Mouse (Mus musculus): ENCODE data around the gene Tex26. TPM values are rescaled to one million over a fixed set of nuclear protein-coding genes. Genes with fewer than 3 reads are reported as not detected.

The Tex26 gene
- polyA plus RNA-seq, 1 experiment = 0.28 TPM

GRCm38 (mm10) chr5:149412194-149412575 is 27.3 kb upstream of the Tex26 start:
- H3K4me3 ChIP-seq (ENCODE audit: insufficient read depth, poor library complexity, severe bottlenecking) = no peak overlapping the region

DNA sequence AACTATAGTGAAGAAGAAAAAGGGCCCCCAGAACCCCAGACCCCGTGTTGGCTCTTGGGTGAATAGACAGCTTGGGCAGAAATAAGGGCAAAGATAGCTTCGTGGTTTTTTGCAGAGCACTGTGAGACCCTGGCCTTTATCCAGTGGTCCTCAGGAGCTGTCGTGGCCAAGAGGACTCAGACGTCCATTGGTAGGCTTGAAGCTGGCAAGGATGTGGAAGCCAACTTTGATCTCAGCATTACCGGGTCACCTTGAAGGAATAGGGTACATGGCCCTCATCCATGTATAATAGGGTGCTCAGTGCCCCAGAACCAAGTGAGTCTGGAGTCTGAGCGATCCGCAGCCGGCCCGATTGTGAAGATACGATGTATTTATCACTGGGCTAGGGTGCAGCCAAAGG is 26.8 kb upstream of the Tex26 start:
- Histone ChIP-seq H3K79me2 (ENCODE audit: control insufficient read depth, insufficient read depth) (no peaks in the 10 kb centered on the region), H3K4me3 (ENCODE audit: insufficient read depth, poor library complexity, severe bottlenecking) (no peak overlapping the region), H3K27me3 (ENCODE audit: control insufficient read depth, insufficient read depth, insufficient read length) (no peaks in the 10 kb centered on the region), H3K79me3 (ENCODE audit: low read depth) (no peaks in the 10 kb centered on the region), H3ac (ENCODE audit: control insufficient read depth, insufficient read length, low read depth) (no peak overlapping the region), H3K36me3 (ENCODE audit: control insufficient read depth, insufficient read depth) (no peaks in the 10 kb centered on the region)
- TF ChIP-seq MYOG (IDR thresholded peaks at IDR 0.05; ENCODE audit: control insufficient read depth, extremely low read depth, insufficient read length) (no peak), MYOD1 (IDR thresholded peaks at IDR 0.05; ENCODE audit: control insufficient read depth, insufficient read length, low read depth) (no peak), USF1 (IDR thresholded peaks at IDR 0.05; ENCODE audit: low read depth) (no peak), CTCF (IDR thresholded peaks at IDR 0.05; ENCODE audit: control insufficient read depth, insufficient read depth, insufficient read length) (no peak), CEBPB (IDR thresholded peaks at IDR 0.05; ENCODE audit: low read depth) (no peak), MAX (IDR thresholded peaks at IDR 0.05) (no peak), FOSL1 (IDR thresholded peaks at IDR 0.05; ENCODE audit: insufficient read depth, low read length, poor library complexity, severe bottlenecking) (no peak)

More at GRCm38 (mm10) chr5:149412194-149412575, 27.3 kb upstream of the Tex26 start:
- TF ChIP-seq MYOG (IDR thresholded peaks at IDR 0.05; ENCODE audit: control insufficient read depth, extremely low read depth, insufficient read length) (no peak), CEBPB (IDR thresholded peaks at IDR 0.05; ENCODE audit: low read depth) (no peak), MYOD1 (IDR thresholded peaks at IDR 0.05; ENCODE audit: control insufficient read depth, insufficient read length, low read depth) (no peak), USF1 (IDR thresholded peaks at IDR 0.05; ENCODE audit: low read depth) (no peak), FOSL1 (IDR thresholded peaks at IDR 0.05; ENCODE audit: insufficient read depth, low read length, poor library complexity, severe bottlenecking) (no peak), MAX (IDR thresholded peaks at IDR 0.05) (no peak), CTCF (IDR thresholded peaks at IDR 0.05; ENCODE audit: control insufficient read depth, insufficient read depth, insufficient read length) (no peak)
- H3K27me3 ChIP-seq (ENCODE audit: control insufficient read depth, insufficient read depth, insufficient read length) = no peaks in the 10 kb centered on the region
- no peaks in the 10 kb centered on the region for H3K36me3 ChIP-seq (ENCODE audit: control insufficient read depth, insufficient read depth)
- no peaks in the 10 kb centered on the region for H3K79me3 ChIP-seq (ENCODE audit: low read depth)
- no peak overlapping the region for H3ac ChIP-seq (ENCODE audit: control insufficient read depth, insufficient read length, low read depth)
- H3K79me2 ChIP-seq (ENCODE audit: control insufficient read depth, insufficient read depth) = no peaks in the 10 kb centered on the region

GRCm38 (mm10) chr5:149414369-149415167 is 24.9 kb upstream of the Tex26 start:
- Histone ChIP-seq H3K79me2 (ENCODE audit: control insufficient read depth, insufficient read depth) (no peaks in the 10 kb centered on the region), H3ac (ENCODE audit: control insufficient read depth, insufficient read length, low read depth) (no peak overlapping the region), H3K36me3 (ENCODE audit: control insufficient read depth, insufficient read depth) (no peaks in the 10 kb centered on the region), H3K4me3 (ENCODE audit: insufficient read depth, poor library complexity, severe bottlenecking) (no peak overlapping the region), H3K27me3 (ENCODE audit: control insufficient read depth, insufficient read depth, insufficient read length) (no peaks in the 10 kb centered on the region), H3K79me3 (ENCODE audit: low read depth) (no peaks in the 10 kb centered on the region)
- TF ChIP-seq MAX (IDR thresholded peaks at IDR 0.05) (no peak), FOSL1 (IDR thresholded peaks at IDR 0.05; ENCODE audit: insufficient read depth, low read length, poor library complexity, severe bottlenecking) (no peak), MYOG (IDR thresholded peaks at IDR 0.05; ENCODE audit: control insufficient read depth, extremely low read depth, insufficient read length) (no peak), MYOD1 (IDR thresholded peaks at IDR 0.05; ENCODE audit: control insufficient read depth, insufficient read length, low read depth) (no peak), CEBPB (IDR thresholded peaks at IDR 0.05; ENCODE audit: low read depth) (no peak), USF1 (IDR thresholded peaks at IDR 0.05; ENCODE audit: low read depth) (no peak), CTCF (IDR thresholded peaks at IDR 0.05; ENCODE audit: control insufficient read depth, insufficient read depth, insufficient read length) (no peak)

DNA sequence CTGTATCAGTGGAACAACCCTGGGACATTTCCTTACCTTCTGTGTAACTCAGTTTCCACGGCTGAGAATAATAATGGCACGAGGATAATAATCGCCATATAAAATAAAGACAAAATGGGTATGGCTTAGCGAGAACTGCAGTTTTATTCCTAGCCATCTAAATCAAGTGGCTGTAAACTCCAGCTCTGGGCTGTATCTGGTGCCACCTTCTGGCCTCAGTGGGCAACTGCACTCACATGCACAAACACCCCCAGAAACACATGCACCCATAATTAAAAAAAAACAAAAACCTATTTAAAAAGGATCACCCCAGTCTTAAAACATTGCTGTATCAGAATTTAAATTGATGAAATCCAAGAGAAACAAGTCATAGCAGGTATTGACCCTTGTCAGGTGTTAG is 22.1 kb upstream of the Tex26 start:
- Histone ChIP-seq H3K79me2 (ENCODE audit: control insufficient read depth, insufficient read depth) (no peaks in the 10 kb centered on the region), H3K27me3 (ENCODE audit: control insufficient read depth, insufficient read depth, insufficient read length) (no peaks in the 10 kb centered on the region), H3K36me3 (ENCODE audit: control insufficient read depth, insufficient read depth) (no peaks in the 10 kb centered on the region), H3K4me3 (ENCODE audit: insufficient read depth, poor library complexity, severe bottlenecking) (no peak overlapping the region), H3ac (ENCODE audit: control insufficient read depth, insufficient read length, low read depth) (no peak overlapping the region), H3K79me3 (ENCODE audit: low read depth) (no peaks in the 10 kb centered on the region)
- TF ChIP-seq CTCF (IDR thresholded peaks at IDR 0.05; ENCODE audit: control insufficient read depth, insufficient read depth, insufficient read length) (no peak), MYOG (IDR thresholded peaks at IDR 0.05; ENCODE audit: control insufficient read depth, extremely low read depth, insufficient read length) (no peak), MAX (IDR thresholded peaks at IDR 0.05) (no peak), FOSL1 (IDR thresholded peaks at IDR 0.05; ENCODE audit: insufficient read depth, low read length, poor library complexity, severe bottlenecking) (no peak), MYOD1 (IDR thresholded peaks at IDR 0.05; ENCODE audit: control insufficient read depth, insufficient read length, low read depth) (no peak), CEBPB (IDR thresholded peaks at IDR 0.05; ENCODE audit: low read depth) (no peak), USF1 (IDR thresholded peaks at IDR 0.05; ENCODE audit: low read depth) (no peak)

GRCm38 (mm10) chr5:149426525-149426924 is 12.9 kb upstream of the Tex26 start:
- TF ChIP-seq CTCF (IDR thresholded peaks at IDR 0.05; ENCODE audit: control insufficient read depth, insufficient read depth, insufficient read length) (no peak), MYOD1 (IDR thresholded peaks at IDR 0.05; ENCODE audit: control insufficient read depth, insufficient read length, low read depth) (no peak), MAX (IDR thresholded peaks at IDR 0.05) (no peak), MYOG (IDR thresholded peaks at IDR 0.05; ENCODE audit: control insufficient read depth, extremely low read depth, insufficient read length) (no peak), FOSL1 (IDR thresholded peaks at IDR 0.05; ENCODE audit: insufficient read depth, low read length, poor library complexity, severe bottlenecking) (no peak), CEBPB (IDR thresholded peaks at IDR 0.05; ENCODE audit: low read depth) (no peak), USF1 (IDR thresholded peaks at IDR 0.05; ENCODE audit: low read depth) (no peak)
- Histone ChIP-seq H3ac (ENCODE audit: control insufficient read depth, insufficient read length, low read depth) (no peak overlapping the region), H3K36me3 (ENCODE audit: control insufficient read depth, insufficient read depth) (no peaks in the 10 kb centered on the region), H3K4me3 (ENCODE audit: insufficient read depth, poor library complexity, severe bottlenecking) (no peak overlapping the region), H3K79me2 (ENCODE audit: control insufficient read depth, insufficient read depth) (no peaks in the 10 kb centered on the region), H3K79me3 (ENCODE audit: low read depth) (no peaks in the 10 kb centered on the region), H3K27me3 (ENCODE audit: control insufficient read depth, insufficient read depth, insufficient read length) (no peaks in the 10 kb centered on the region)

Data from C2C12 (cell line).